Mouse (Mus musculus): Measurements from ENCODE around the gene Icam1. TPM values are rescaled to one million over a fixed set of nuclear protein-coding genes. Genes with fewer than 3 reads are reported as not detected.
"Not testable (repeated sequence)": the region's sequence is repeated elsewhere in the genome, so short reads cannot be mapped to it uniquely, and the experiment has no call there.

Gene Icam1
- total and polyA plus RNA-seq, 3 experiments = 5.8 to 17.1 (median 9.6) TPM

- Histone ChIP-seq H3K9me3 (replicated peaks) (no peaks in the 10 kb centered on the region), H3K4me3 (ENCODE audit: low read depth, low read length) (no peak overlapping the region), H3K27me3 (ENCODE audit: insufficient read depth, low read length) (no peaks in the 10 kb centered on the region), H3K36me3 (replicated peaks) (peaks cover 42% of the 10 kb centered on the region), H3K4me1 (ENCODE audit: insufficient read depth, low read depth, low read length) (peaks cover 44% of the 10 kb centered on the region)
- no peak for DNase-seq (ENCODE audit: low spot score)
- TF ChIP-seq GATA2 (IDR thresholded peaks at IDR 0.05; ENCODE audit: borderline replicate concordance, low read depth, low read length) = no peak
- no peak for TF ChIP-seq POLR2AphosphoS5 (IDR thresholded peaks at IDR 0.05; ENCODE audit: insufficient replicate concordance, low read depth, low read length)
- TF ChIP-seq GATA1 (IDR thresholded peaks at IDR 0.05; ENCODE audit: borderline replicate concordance, low read length) = no peak
- TF ChIP-seq CTCF (IDR thresholded peaks at IDR 0.05; ENCODE audit: low read depth, low read length) = no peak
- no peak for TF ChIP-seq TAL1 (conservative IDR thresholded peaks at IDR 0.05; ENCODE audit: low read depth, low read length)
- no peak for ATAC-seq (ENCODE audit: extremely low read depth, insufficient number of reproducible peaks, low FRiP score, poor library complexity, severe bottlenecking)
Measured at GRCm38 (mm10) chr9:21010362-21010761, 5.4 kb upstream of the Icam1 start.

GRCm38 (mm10) chr9:21010939-21011541, 4.7 kb upstream of the Icam1 start:
- not testable (repeated sequence) for H3K27me3 ChIP-seq (ENCODE audit: insufficient read depth, low read length); DNase-seq (ENCODE audit: low spot score); H3K4me3 ChIP-seq (ENCODE audit: low read depth, low read length); ATAC-seq (ENCODE audit: extremely low read depth, insufficient number of reproducible peaks, low FRiP score, poor library complexity, severe bottlenecking); H3K9me3 ChIP-seq (replicated peaks)
- Histone ChIP-seq H3K36me3 (replicated peaks) (peaks cover 35% of the 10 kb centered on the region), H3K4me1 (ENCODE audit: insufficient read depth, low read depth, low read length) (peaks cover 49% of the 10 kb centered on the region)

- Histone ChIP-seq H3K4me1 (ENCODE audit: insufficient read depth, low read depth, low read length) (peaks cover 52% of the 10 kb centered on the region), H3K27me3 (ENCODE audit: insufficient read depth, low read length) (peaks cover 3% of the 10 kb centered on the region; the same call in 1 of the 2 replicates), H3K36me3 (replicated peaks) (peaks cover 27% of the 10 kb centered on the region), H3K4me3 (ENCODE audit: low read depth, low read length) (no peak overlapping the region), H3K9me3 (replicated peaks) (no peaks in the 10 kb centered on the region)
- ATAC-seq (ENCODE audit: extremely low read depth, insufficient number of reproducible peaks, low FRiP score, poor library complexity, severe bottlenecking) = no peak
- no peak for TF ChIP-seq TAL1 (conservative IDR thresholded peaks at IDR 0.05; ENCODE audit: low read depth, low read length)
- DNase-seq (ENCODE audit: low spot score) = no peak
Measured at GRCm38 (mm10) chr9:21011846-21012312, 3.9 kb upstream of the Icam1 start.

- H3K4me1 ChIP-seq (ENCODE audit: insufficient read depth, low read depth, low read length) = peaks cover 57% of the 10 kb centered on the region
- TF ChIP-seq GATA1 (IDR thresholded peaks at IDR 0.05; ENCODE audit: borderline replicate concordance, low read length) (no peak), TAL1 (conservative IDR thresholded peaks at IDR 0.05; ENCODE audit: low read depth, low read length) (no peak), POLR2AphosphoS5 (IDR thresholded peaks at IDR 0.05; ENCODE audit: insufficient replicate concordance, low read depth, low read length) (no peak), CTCF (IDR thresholded peaks at IDR 0.05; ENCODE audit: low read depth, low read length) (no peak), GATA2 (IDR thresholded peaks at IDR 0.05; ENCODE audit: borderline replicate concordance, low read depth, low read length) (no peak)
- ATAC-seq (ENCODE audit: extremely low read depth, insufficient number of reproducible peaks, low FRiP score, poor library complexity, severe bottlenecking) (no peak), DNase-seq (ENCODE audit: low spot score) (no peak)
- H3K27me3 ChIP-seq (ENCODE audit: insufficient read depth, low read length) = peaks cover 7% of the 10 kb centered on the region; the same call in 1 of the 2 replicates
- peaks cover 25% of the 10 kb centered on the region for H3K36me3 ChIP-seq (replicated peaks)
- no peak overlapping the region for H3K4me3 ChIP-seq (ENCODE audit: low read depth, low read length)
- no peaks in the 10 kb centered on the region for H3K9me3 ChIP-seq (replicated peaks)
Measured at GRCm38 (mm10) chr9:21012368-21012767, 3.4 kb upstream of the Icam1 start.

- Histone ChIP-seq H3K4me3 (ENCODE audit: low read depth, low read length) (peak overlapping the region; percentile 74), H3K36me3 (replicated peaks) (peaks cover 25% of the 10 kb centered on the region), H3K9me3 (replicated peaks) (no peaks in the 10 kb centered on the region), H3K4me1 (ENCODE audit: insufficient read depth, low read depth, low read length) (peaks cover 70% of the 10 kb centered on the region), H3K27me3 (ENCODE audit: insufficient read depth, low read length) (peaks cover 7% of the 10 kb centered on the region; the same call in 1 of the 2 replicates)
- peak; percentile 43 for ATAC-seq (ENCODE audit: extremely low read depth, insufficient number of reproducible peaks, low FRiP score, poor library complexity, severe bottlenecking)
- peak; percentile 59 for DNase-seq (ENCODE audit: low spot score)
- TF ChIP-seq POLR2AphosphoS5 (IDR thresholded peaks at IDR 0.05; ENCODE audit: insufficient replicate concordance, low read depth, low read length) (no peak), GATA1 (IDR thresholded peaks at IDR 0.05; ENCODE audit: borderline replicate concordance, low read length) (no peak), GATA2 (IDR thresholded peaks at IDR 0.05; ENCODE audit: borderline replicate concordance, low read depth, low read length) (no peak), TAL1 (conservative IDR thresholded peaks at IDR 0.05; ENCODE audit: low read depth, low read length) (no peak), CTCF (IDR thresholded peaks at IDR 0.05; ENCODE audit: low read depth, low read length) (no peak)
Measured at GRCm38 (mm10) chr9:21014691-21015570, 854 bp upstream of the Icam1 start.

- peaks cover 38% of the 10 kb centered on the region for H3K36me3 ChIP-seq (replicated peaks)
- DNase-seq (ENCODE audit: low spot score) (peak; percentile 6), ATAC-seq (ENCODE audit: extremely low read depth, insufficient number of reproducible peaks, low FRiP score, poor library complexity, severe bottlenecking) (no peak)
- peak overlapping the region; percentile 74 for H3K4me3 ChIP-seq (ENCODE audit: low read depth, low read length)
- H3K27me3 ChIP-seq (ENCODE audit: insufficient read depth, low read length) = peaks cover 7% of the 10 kb centered on the region; the same call in 1 of the 2 replicates
- no peaks in the 10 kb centered on the region for H3K9me3 ChIP-seq (replicated peaks)
- peaks cover 60% of the 10 kb centered on the region for H3K4me1 ChIP-seq (ENCODE audit: insufficient read depth, low read depth, low read length)
- no peak for TF ChIP-seq GATA2 (IDR thresholded peaks at IDR 0.05; ENCODE audit: borderline replicate concordance, low read depth, low read length)
- no peak for TF ChIP-seq CTCF (IDR thresholded peaks at IDR 0.05; ENCODE audit: low read depth, low read length)
- TF ChIP-seq TAL1 (conservative IDR thresholded peaks at IDR 0.05; ENCODE audit: low read depth, low read length) = no peak
- TF ChIP-seq POLR2AphosphoS5 (IDR thresholded peaks at IDR 0.05; ENCODE audit: insufficient replicate concordance, low read depth, low read length) = no peak
- no peak for TF ChIP-seq GATA1 (IDR thresholded peaks at IDR 0.05; ENCODE audit: borderline replicate concordance, low read length)
Measured at GRCm38 (mm10) chr9:21016331-21017176, 769 bp downstream of the Icam1 start.

Measured in G1E (cell line).